Mouse (Mus musculus) liver, adult 2 months (tissue): ENCODE measurements around the gene Zfp57. TPM values are rescaled to one million over a fixed set of nuclear protein-coding genes. Genes with fewer than 3 reads are reported as not detected.
A peak's percentile ranks its signal among the peaks of the same experiment; 100 is the strongest.

Experiments used
- DNase-seq: peaks from one replicate; pipeline ENCODE4 v3.0.0-alpha.2; 2011; ENCODE audit warnings: low read depth, low spot score; ENCODE audit errors: extremely low read depth
- H3K27ac ChIP-seq: fragments of 200-500 bp; replicated peaks from 2 replicates; pipeline ENCODE4 v1.5.1; 2012; ENCODE audit warnings: low read depth, mild to moderate bottlenecking, control low read depth, inconsistent platforms, low read length; ENCODE audit not compliant: insufficient read depth
- H3K27me3 ChIP-seq: fragments of 200-500 bp; 2 replicates; pipeline ENCODE4 v1.6.1; 2012; ENCODE audit warnings: mild to moderate bottlenecking, moderate library complexity, low read length, inconsistent platforms; ENCODE audit not compliant: control insufficient read depth, insufficient read depth
- H3K36me3 ChIP-seq: fragments of 200-500 bp; 2 replicates; pipeline ENCODE4 v1.6.1; 2012; ENCODE audit warnings: low read length, inconsistent platforms; ENCODE audit not compliant: control insufficient read depth, insufficient read depth
- H3K4me1 ChIP-seq: fragments of 200-500 bp; 2 replicates; pipeline ENCODE4 v1.6.1; 2011; ENCODE audit warnings: low read length; ENCODE audit not compliant: control insufficient read depth, insufficient read depth
- H3K4me3 ChIP-seq: fragments of 200-500 bp; 2 replicates; pipeline ENCODE4 v1.5.1; 2011; ENCODE audit warnings: low read depth, mild to moderate bottlenecking, control low read depth, low read length, moderate library complexity; ENCODE audit not compliant: insufficient read depth
- H3K79me2 ChIP-seq: fragments of 200-500 bp; 2 replicates; pipeline ENCODE4 v1.6.1; 2012; ENCODE audit warnings: inconsistent platforms, mild to moderate bottlenecking, low read length, moderate library complexity; ENCODE audit not compliant: control insufficient read depth, insufficient read depth
- H3K9ac ChIP-seq: fragments of 200-500 bp; 2 replicates; pipeline ENCODE4 v1.6.1; 2012; ENCODE audit warnings: low read depth, mild to moderate bottlenecking, control low read depth, inconsistent platforms, low read length
- CTCF ChIP-seq: fragments of 200-500 bp; IDR thresholded peaks from 2 replicates; pipeline ENCODE4 v1.5.1; 2011; ENCODE audit warnings: low read depth, low read length, control low read depth
- POLR2A ChIP-seq: fragments of 200-500 bp; IDR thresholded peaks from 2 replicates; pipeline ENCODE4 v1.6.1; 2011; ENCODE audit warnings: low read length, control low read depth; ENCODE audit not compliant: insufficient read depth; ENCODE audit errors: extremely low read depth
- WGBS: fragments of 180-500 bp; shearing (Covaris S2); methylation state at CpG from one replicate; pipeline ENCODE4 v1.1.7; 2018; 5-methylcytosine and 5-hydroxymethylcytosine counted together
- polyA plus RNA-seq: library from polyadenylated mRNA; depleted of rRNA; stranded (reverse); fragments of >200 nt; gene quantifications from 2 replicates; pipeline ENCODE4 v1.2.3, GENCODE M21; 2012
- total RNA-seq: library from RNA; depleted of rRNA; stranded (reverse); fragments of >200 nt; gene quantifications from 2 replicates; pipeline ENCODE4 v1.2.3, GENCODE M21; 2014

The Zfp57 gene
- total and polyA plus RNA-seq, 2 experiments: 0.59 to 0.65 TPM

DNA sequence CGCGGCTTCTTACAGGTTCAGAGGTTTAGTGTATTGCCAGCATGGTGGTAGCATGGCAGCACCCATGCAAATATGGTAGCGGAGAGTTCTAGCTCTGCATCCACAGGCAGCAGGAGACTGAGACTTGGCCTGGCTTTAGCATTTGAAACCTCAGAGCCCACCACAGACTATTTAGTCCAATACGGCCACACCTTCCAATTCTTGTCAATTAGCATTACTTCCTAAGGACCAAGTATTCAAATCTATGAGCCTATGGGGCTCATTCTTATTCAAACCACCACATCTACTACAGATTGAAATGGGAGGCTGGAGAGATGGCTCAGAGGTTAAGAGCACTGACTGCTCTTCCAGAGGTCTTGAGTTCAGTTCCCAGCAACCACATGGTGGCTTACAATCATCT, 26.5 kb downstream of the Zfp57 start:
- Histone ChIP-seq H3K27ac (no peak overlapping the region), H3K79me2 (no peaks in the 10 kb centered on the region), H3K4me1 (no peaks in the 10 kb centered on the region; the same call in 1 of the 2 replicates), H3K4me3 (no peak overlapping the region), H3K36me3 (no peaks in the 10 kb centered on the region), H3K27me3 (no peaks in the 10 kb centered on the region), H3K9ac (no peak overlapping the region)
- TF ChIP-seq CTCF (no peak), POLR2A (no peak)
- 98% methylated on average over 4 of the region's 4 CpGs for WGBS
- no peak for DNase-seq

- DNase-seq: no peak
- TF ChIP-seq POLR2A (no peak), CTCF (no peak)
- Histone ChIP-seq H3K27ac (no peak overlapping the region), H3K79me2 (no peaks in the 10 kb centered on the region), H3K36me3 (no peaks in the 10 kb centered on the region), H3K4me3 (no peak overlapping the region; the same call in 1 of the 2 replicates), H3K4me1 (no peaks in the 10 kb centered on the region; the same call in 1 of the 2 replicates), H3K9ac (no peak overlapping the region), H3K27me3 (no peaks in the 10 kb centered on the region)
- WGBS: 42% methylated on average over 10 of the region's 10 CpGs
Observed at GRCm38 (mm10) chr17:37028212-37028611, 27.2 kb downstream of the Zfp57 start.

GRCm38 (mm10) chr17:37028683-37029120, 27.7 kb downstream of the Zfp57 start:
- Histone ChIP-seq H3K79me2 (no peaks in the 10 kb centered on the region), H3K36me3 (no peaks in the 10 kb centered on the region), H3K4me3 (peak overlapping the region; percentile 67), H3K27me3 (no peaks in the 10 kb centered on the region), H3K4me1 (no peaks in the 10 kb centered on the region; the same call in 1 of the 2 replicates), H3K27ac (no peak overlapping the region), H3K9ac (peak overlapping the region; percentile 47)
- WGBS: 1% methylated on average over 14 of the region's 14 CpGs
- peak; percentile 39 for DNase-seq
- TF ChIP-seq POLR2A: no peak
- TF ChIP-seq CTCF: no peak

DNA sequence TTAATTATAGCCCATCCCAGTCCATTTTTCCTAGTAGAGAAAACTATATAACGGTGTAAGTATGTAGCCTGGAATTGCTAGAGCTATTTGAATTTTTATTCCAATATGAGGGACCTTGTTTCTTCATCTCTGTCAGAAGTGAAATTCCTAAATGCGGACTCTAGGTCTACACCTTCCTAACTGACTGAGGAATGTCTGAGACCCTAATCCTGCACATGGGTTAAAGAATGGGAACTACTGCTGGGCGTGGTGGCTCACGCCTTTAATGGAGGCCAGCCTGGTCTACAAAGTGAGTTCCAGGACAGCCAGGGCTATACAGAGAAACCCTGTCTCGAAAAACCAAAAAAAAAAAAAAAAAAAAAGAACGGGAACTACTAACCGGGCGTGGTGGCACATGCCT, 28.2 kb downstream of the Zfp57 start:
- Histone ChIP-seq H3K79me2 (no peaks in the 10 kb centered on the region), H3K4me3 (no peak overlapping the region), H3K9ac (no peak overlapping the region), H3K27ac (no peak overlapping the region), H3K36me3 (no peaks in the 10 kb centered on the region), H3K4me1 (no peaks in the 10 kb centered on the region; the same call in 1 of the 2 replicates), H3K27me3 (no peaks in the 10 kb centered on the region)
- DNase-seq: no peak
- TF ChIP-seq CTCF (no peak), POLR2A (no peak)
- WGBS: 73% methylated on average over 8 of the region's 8 CpGs

GRCm38 (mm10) chr17:37039127-37039894, 38.3 kb downstream of the Zfp57 start:
- Histone ChIP-seq H3K27ac (no peak overlapping the region), H3K4me1 (no peaks in the 10 kb centered on the region), H3K79me2 (no peaks in the 10 kb centered on the region), H3K9ac (no peak overlapping the region), H3K27me3 (no peaks in the 10 kb centered on the region), H3K36me3 (no peaks in the 10 kb centered on the region), H3K4me3 (no peak overlapping the region)
- WGBS: 72% methylated on average over 2 of the region's 2 CpGs
- TF ChIP-seq CTCF (no peak), POLR2A (no peak)
- no peak for DNase-seq

DNA sequence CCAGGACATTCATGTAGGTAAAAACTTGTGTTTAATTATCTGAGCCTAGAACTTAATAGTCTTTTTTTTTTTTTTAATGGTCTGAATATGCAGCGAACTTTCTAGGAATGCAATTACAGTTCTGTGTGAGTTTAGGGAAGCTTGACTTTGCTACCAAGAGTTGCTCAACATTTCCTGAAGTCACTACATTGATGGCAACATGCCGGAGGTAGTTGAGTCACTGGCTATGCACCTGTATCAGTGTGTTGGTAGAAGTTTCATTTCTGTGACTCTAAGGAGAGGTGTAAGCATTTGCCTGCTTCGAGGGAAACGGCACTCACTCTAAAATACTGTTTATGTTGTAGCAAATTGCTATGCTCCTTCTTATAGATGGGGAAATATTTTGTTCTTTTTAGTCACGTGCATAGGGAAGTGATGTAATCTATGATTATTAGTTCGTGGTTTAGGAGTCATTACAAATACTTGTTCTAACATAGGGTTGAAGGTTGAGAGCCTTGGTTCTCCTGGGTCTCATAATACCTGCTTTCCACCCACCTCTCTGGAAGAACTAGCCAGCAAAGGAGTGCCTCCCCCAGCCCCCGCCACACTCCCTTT, 43.8 kb downstream of the Zfp57 start:
- 52% methylated on average over 7 of the region's 7 CpGs for WGBS
- no peak overlapping the region for H3K4me3 ChIP-seq
- peaks cover 6% of the 10 kb centered on the region for H3K4me1 ChIP-seq
- H3K79me2 ChIP-seq: no peaks in the 10 kb centered on the region
- TF ChIP-seq CTCF: no peak
- TF ChIP-seq POLR2A: no peak
- peaks cover 16% of the 10 kb centered on the region for H3K27me3 ChIP-seq
- H3K36me3 ChIP-seq: no peaks in the 10 kb centered on the region
- peak; percentile 53 for DNase-seq
- no peak overlapping the region for H3K9ac ChIP-seq
- H3K27ac ChIP-seq: no peak overlapping the region
